Mouse (Mus musculus): ENCODE data around the gene Cwc22.

The Cwc22 gene

GRCm38 (mm10) chr2:77969956-77970355, 23.8 kb upstream of the Cwc22 start:
- DNase-seq = no peak

GRCm38 (mm10) chr2:77962450-77963193, 16.4 kb upstream of the Cwc22 start:
- DNase-seq = no peak

GRCm38 (mm10) chr2:77961256-77961655, 15.1 kb upstream of the Cwc22 start:
- DNase-seq = no peak

- DNase-seq = no peak
These were observed 14.5 kb upstream of the Cwc22 start for GRCm38 (mm10) chr2:77960711-77961110.

- no peak for DNase-seq
These were observed 13.2 kb upstream of the Cwc22 start for GRCm38 (mm10) chr2:77959341-77959740.

GRCm38 (mm10) chr2:77951415-77951913, 5.3 kb upstream of the Cwc22 start:
- no peak for DNase-seq

- no peak for DNase-seq
These were observed 3.9 kb upstream of the Cwc22 start for GRCm38 (mm10) chr2:77950111-77950510.

GRCm38 (mm10) chr2:77949521-77949920, 3.3 kb upstream of the Cwc22 start:
- no peak for DNase-seq

GRCm38 (mm10) chr2:77948921-77949320, 2.7 kb upstream of the Cwc22 start:
- no peak for DNase-seq

- no peak for DNase-seq
These were observed 2.0 kb upstream of the Cwc22 start for GRCm38 (mm10) chr2:77948126-77948525.

GRCm38 (mm10) chr2:77947161-77947870, 1.1 kb upstream of the Cwc22 start:
- no peak for DNase-seq

GRCm38 (mm10) chr2:77944860-77945595, 1.1 kb downstream of the Cwc22 start:
- no peak for DNase-seq

GRCm38 (mm10) chr2:77944281-77944680, 1.9 kb downstream of the Cwc22 start:
- no peak for DNase-seq

GRCm38 (mm10) chr2:77941944-77942343, 4.2 kb downstream of the Cwc22 start:
- no peak for DNase-seq

- DNase-seq = no peak
These were observed 7.9 kb downstream of the Cwc22 start for GRCm38 (mm10) chr2:77938317-77938716.

- no peak for DNase-seq
These were observed 8.4 kb downstream of the Cwc22 start for GRCm38 (mm10) chr2:77937818-77938217.

GRCm38 (mm10) chr2:77934138-77934537, 12.0 kb downstream of the Cwc22 start:
- DNase-seq = no peak

- no peak for DNase-seq
These were observed 12.5 kb downstream of the Cwc22 start for GRCm38 (mm10) chr2:77933630-77934029.

- no peak for DNase-seq
These were observed 14.2 kb downstream of the Cwc22 start for GRCm38 (mm10) chr2:77931958-77932357.

- no peak for DNase-seq
These were observed 17.8 kb downstream of the Cwc22 start for GRCm38 (mm10) chr2:77928352-77928751.

- no peak for DNase-seq
These were observed 19.7 kb downstream of the Cwc22 start for GRCm38 (mm10) chr2:77926468-77926867.

GRCm38 (mm10) chr2:77925997-77926396, 20.2 kb downstream of the Cwc22 start:
- DNase-seq = no peak

- no peak for DNase-seq
These were observed 20.8 kb downstream of the Cwc22 start for GRCm38 (mm10) chr2:77925187-77925924.

Data from lung, postnatal 4 days (tissue).